Mouse (Mus musculus): ENCODE measurements around the gene Tm4sf1.

The Tm4sf1 gene

GRCm38 (mm10) chr3:57301921-57302539, at the start of gene Tm4sf1:
Gene Tm4sf1 (minus strand): TSS chr3:57301988.
- DNase-seq = no peak

- no peak for DNase-seq
Measured at GRCm38 (mm10) chr3:57344811-57345210, 43.0 kb upstream of the Tm4sf1 start.

GRCm38 (mm10) chr3:57343837-57344607, 42.2 kb upstream of the Tm4sf1 start:
- DNase-seq = no peak

GRCm38 (mm10) chr3:57342976-57343375, 41.2 kb upstream of the Tm4sf1 start:
- DNase-seq = no peak

GRCm38 (mm10) chr3:57341321-57341720, 39.5 kb upstream of the Tm4sf1 start:
- no peak for DNase-seq

DNA sequence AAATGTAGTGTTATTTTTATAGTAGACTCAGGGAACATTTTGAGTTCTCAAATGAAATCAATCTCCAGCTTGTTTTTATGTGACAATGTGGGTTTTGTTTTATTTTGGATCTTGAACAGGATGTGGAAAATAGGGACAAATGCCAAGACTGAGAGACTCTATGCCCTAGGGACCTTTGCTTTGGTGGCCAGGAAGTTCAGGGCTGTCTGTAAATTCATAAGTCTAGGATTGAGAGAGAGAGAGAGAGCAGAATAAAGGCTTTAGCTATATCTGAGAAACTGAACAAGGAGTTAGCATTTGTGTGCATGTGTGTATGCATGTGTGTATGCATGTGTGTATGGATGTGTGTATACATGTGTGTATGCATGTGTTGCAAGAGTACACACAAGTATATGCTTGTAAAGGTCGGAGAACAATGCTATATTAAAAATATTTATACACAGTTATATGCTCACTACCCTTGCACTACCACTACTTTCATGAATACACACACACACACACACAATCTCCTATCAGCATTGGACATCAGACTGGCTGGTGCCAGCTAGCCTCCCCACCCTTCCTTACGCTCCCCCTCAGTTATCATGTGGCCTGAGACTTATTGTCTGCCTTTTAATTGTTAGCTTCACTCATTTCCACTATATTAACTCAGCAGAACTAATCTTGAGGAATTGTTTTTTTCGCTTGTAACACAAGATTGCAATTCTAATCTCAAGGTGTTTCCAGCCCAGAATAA, 33.5 kb upstream of the Tm4sf1 start:
- no peak for DNase-seq

DNA sequence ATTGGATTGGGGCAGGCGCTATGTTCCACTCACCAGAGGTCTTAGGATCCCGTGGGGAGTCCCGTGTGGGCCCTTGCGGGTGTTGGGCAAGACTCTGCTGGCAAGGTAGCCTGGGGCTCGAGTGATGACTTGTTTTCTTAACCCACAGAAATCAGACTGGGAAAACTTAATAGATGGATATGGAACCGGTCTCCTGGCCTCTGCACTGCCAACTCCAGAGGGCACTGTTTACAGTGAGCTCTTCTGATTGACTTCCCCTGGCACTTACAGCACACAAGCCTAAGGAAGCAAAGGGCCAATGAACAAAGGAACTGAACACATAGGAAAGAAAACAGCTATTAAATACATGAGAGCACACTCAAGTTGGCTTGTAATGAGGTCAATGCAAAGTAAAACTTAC, 26.2 kb upstream of the Tm4sf1 start:
- DNase-seq = no peak

- no peak for DNase-seq
Measured at GRCm38 (mm10) chr3:57307076-57307475, 5.3 kb upstream of the Tm4sf1 start.

DNA sequence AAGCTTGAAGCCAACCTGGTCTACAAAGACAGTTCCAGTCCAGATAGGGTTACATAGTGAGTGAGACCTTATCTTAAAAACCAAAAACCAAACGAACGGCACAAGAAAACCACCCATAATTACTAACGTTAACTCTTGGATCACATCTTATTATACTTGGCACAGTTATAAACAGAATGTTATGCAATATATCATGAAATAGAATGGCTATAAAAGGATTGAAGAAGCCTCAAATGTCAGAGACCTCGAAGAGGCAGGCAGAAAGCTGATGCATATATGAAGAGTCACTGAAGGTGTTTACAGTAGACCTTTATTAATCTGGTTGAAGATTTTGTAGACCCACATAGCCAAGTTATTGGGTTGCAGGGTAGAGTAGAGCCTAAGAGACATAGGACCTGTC, 3.8 kb upstream of the Tm4sf1 start:
- DNase-seq = no peak

GRCm38 (mm10) chr3:57304484-57304883, 2.7 kb upstream of the Tm4sf1 start:
- no peak for DNase-seq

- DNase-seq = no peak
Measured at GRCm38 (mm10) chr3:57304050-57304449, 2.3 kb upstream of the Tm4sf1 start.

DNA sequence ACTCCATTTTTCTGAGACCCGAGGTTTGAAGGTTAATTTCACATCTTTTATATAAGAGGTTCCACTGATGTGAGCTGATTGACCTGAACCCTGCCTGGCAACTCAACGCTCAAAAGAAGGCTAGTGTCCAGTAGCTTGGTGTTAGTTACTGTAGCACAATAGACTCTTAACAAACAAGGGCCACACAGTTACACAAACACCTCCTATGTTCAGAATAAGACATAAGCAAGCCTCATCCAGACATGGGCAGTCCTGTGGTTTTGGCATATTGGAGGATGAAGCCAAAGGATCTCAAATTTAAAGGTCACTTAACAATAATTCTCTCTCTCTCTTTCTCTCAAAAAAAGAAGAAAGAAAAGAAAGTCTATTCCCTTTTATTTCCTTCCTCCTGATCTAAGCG, 1.7 kb upstream of the Tm4sf1 start:
- DNase-seq = no peak

GRCm38 (mm10) chr3:57302886-57303285, 1.1 kb upstream of the Tm4sf1 start:
- DNase-seq = no peak

- no peak for DNase-seq
Measured at GRCm38 (mm10) chr3:57301366-57301765, 422 bp downstream of the Tm4sf1 start.

DNA sequence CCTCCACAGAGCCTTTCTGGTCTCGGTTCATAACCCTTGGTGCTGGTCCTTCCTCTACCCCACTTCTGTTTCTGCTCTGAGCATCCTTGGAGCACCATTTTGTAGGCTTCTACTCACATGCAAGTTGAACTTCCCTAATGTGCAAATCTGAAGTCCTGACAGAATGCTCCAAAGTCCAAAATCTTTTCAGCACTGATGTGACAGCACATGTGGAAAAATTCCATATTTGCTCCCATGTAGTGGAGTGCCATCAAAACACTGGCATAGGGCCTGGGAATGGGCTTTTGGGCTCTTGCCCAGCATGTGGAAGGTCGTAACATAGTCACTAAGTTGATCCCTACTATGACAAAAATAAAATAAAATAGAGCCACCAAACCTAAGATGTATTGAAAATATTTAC, 3.8 kb downstream of the Tm4sf1 start:
- DNase-seq = no peak

DNA sequence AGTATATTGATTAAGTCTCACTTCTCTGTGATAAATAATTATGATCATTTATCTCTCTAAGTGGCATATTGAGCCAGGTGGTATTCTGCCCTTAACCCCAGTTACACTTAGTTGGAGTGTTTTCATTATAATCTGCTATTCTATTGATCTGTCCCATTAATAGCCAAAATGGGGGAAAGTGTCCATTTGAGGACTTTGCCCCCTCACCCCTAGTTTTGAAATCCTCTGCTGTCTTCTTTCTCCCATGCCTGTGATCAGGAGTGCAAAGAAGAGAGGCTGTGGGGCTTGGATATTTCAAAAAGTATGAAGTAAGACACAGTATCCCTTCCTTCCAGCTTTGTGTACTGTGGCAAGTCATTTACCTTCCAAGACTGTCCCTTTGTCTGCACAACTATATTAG, 5.2 kb downstream of the Tm4sf1 start:
- no peak for DNase-seq

GRCm38 (mm10) chr3:57295631-57296030, 6.2 kb downstream of the Tm4sf1 start:
- no peak for DNase-seq

DNA sequence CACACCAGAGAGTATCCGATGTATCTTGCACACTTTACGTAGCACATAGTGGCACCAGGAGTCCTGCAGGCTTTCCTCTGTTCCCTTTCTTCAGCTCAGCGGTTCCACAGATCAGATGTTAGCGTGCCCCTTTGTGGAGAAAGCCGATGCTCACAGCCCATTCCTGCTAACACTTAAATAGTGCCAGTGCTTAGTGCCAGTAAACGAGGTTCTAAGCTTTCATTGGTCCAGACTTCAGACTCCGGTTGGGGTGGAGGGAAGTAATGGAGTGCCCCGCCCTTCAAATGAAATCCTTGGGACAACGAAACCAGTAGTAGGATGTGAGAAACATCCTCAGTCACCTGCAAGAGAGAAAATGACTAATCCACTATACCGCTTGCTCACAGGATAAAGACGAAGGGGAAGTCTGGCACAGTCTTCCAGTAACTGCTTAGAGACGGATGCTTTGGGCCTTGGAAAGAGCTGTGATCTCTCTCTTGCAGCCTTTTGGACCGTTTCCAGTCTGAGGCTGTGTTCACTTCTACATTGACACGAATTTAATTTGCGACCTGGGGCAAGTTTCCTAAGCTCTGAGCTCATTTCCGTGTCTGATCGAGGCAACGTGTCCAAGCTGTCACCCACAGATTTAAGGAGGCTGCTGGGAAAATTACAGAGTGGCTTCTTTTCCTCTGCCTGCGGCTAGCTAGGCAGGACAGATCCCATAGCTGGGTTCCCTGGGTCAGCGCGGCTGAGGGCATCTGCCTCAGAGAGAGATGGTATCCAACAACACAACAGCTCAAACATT, 6.9 kb downstream of the Tm4sf1 start:
- DNase-seq = no peak

DNA sequence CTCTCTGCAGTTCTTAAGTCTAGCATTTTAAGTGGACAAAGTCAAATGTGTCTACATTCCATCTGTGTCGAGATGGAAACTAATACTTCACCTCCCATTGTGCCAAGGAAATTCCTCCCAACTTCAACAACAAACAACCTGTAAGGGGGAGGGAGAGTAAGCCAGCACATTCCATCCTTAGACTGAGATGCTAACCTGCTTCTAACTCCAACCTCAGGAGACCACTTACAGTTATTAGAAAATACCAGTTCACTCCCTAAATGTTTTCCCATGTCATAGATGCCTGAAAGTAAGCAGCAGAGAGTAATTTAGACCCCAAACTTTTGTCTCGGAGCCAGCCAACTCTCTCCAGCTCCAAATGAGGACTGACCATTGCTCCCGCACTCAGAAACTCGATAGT, 7.9 kb downstream of the Tm4sf1 start:
- DNase-seq = no peak

- DNase-seq = no peak
Measured at GRCm38 (mm10) chr3:57292826-57293225, 9.0 kb downstream of the Tm4sf1 start.

GRCm38 (mm10) chr3:57288944-57289491, 12.8 kb downstream of the Tm4sf1 start:
- no peak for DNase-seq

DNA sequence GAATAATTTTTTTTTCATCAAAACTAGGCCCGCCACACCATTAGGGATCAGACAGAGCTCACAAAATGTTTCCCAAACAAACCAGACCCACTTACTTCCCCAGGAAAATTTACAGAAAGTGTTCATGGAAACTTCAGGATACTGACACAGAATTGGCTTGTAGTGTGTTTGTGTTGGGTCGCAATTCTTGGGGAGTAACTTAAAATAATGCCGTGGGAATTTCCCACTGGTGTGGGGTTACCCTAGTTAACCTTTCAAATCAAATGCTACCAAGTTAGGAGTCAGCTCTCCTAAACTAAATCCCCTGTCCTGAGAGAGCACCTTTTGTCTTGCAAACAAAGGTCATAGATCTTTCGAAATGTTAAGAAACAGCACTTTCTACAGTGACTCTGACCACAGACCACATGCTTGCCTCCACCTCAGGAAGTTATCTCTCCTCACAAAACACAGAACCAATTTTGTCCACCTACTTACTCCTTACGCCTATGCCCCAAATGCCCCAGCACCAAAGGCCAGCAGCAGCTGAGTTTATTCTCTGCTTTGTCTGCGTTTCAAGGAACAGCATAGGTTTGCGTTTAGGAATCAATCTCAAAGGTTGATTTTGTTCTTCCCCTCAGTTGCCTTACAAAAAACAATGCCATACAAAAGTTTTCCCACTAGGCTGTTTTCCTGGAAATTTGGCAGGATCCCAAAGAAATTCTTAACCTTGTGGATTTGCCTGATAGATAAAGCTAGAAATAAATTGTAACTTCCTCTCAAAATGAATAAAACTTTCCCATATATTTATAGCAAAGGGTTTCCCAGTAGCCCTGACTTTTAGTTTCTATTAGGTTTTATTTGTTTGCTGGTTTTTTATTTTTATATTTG, 13.7 kb downstream of the Tm4sf1 start:
- DNase-seq = no peak
